Mouse (Mus musculus) hindbrain, embryonic 16.5 days (tissue): ENCODE measurements around the gene Mgrn1. TPM values are rescaled to one million over a fixed set of nuclear protein-coding genes. Genes with fewer than 3 reads are reported as not detected.

Experiments
- ATAC-seq: fragments of 200-750 bp; cut with Nextera tagmentation; 2 replicates; pipeline ENCODE4 v1.8.0; 2017; ENCODE audit warnings: moderate TSS enrichment, moderate library complexity
- H3K27ac ChIP-seq: fragments of 300-500 bp; sonication (generic); 2 replicates; pipeline ENCODE4 v1.5.1; 2014; ENCODE audit warnings: low read depth, mild to moderate bottlenecking, control low read depth, low read length, moderate library complexity
- H3K27me3 ChIP-seq: fragments of 300-500 bp; sonication (generic); replicated peaks from 2 replicates; pipeline ENCODE4 v1.6.1; 2014; ENCODE audit warnings: low read length; ENCODE audit not compliant: control insufficient read depth, insufficient read depth
- H3K36me3 ChIP-seq: fragments of 300-500 bp; sonication (generic); 2 replicates; pipeline ENCODE4 v1.6.1; 2014; ENCODE audit warnings: mild to moderate bottlenecking, low read length, moderate library complexity, mixed read lengths; ENCODE audit not compliant: control insufficient read depth, insufficient read depth
- H3K4me1 ChIP-seq: fragments of 300-500 bp; sonication (generic); 2 replicates; pipeline ENCODE4 v1.6.1; 2014; ENCODE audit warnings: low read depth, low read length; ENCODE audit not compliant: control insufficient read depth, insufficient read depth
- H3K4me2 ChIP-seq: fragments of 300-500 bp; sonication (generic); 2 replicates; pipeline ENCODE4 v1.6.1; 2014; ENCODE audit warnings: mild to moderate bottlenecking, low read length, control low read depth, moderate library complexity
- H3K4me3 ChIP-seq: fragments of 300-500 bp; sonication (generic); 2 replicates; pipeline ENCODE4 v1.5.1; 2014; ENCODE audit warnings: mild to moderate bottlenecking, low read length, control low read depth, moderate library complexity
- H3K9ac ChIP-seq: fragments of 300-500 bp; sonication (generic); 2 replicates; pipeline ENCODE4 v1.6.1; 2014; ENCODE audit warnings: low read depth, mild to moderate bottlenecking, control low read depth, low read length, moderate library complexity
- H3K9me3 ChIP-seq: fragments of 300-500 bp; sonication (generic); 2 replicates; pipeline ENCODE4 v1.6.1; 2014; ENCODE audit warnings: mild to moderate bottlenecking, low read length, moderate library complexity; ENCODE audit not compliant: control insufficient read depth
- WGBS: fragments of 180-500 bp; shearing (Covaris S2); extraction: QIAGEN DNeasy Blood & Tissue Kit; methylation state at CpG from one replicate; pipeline ENCODE4 v1.1.7; 2014; 5-methylcytosine and 5-hydroxymethylcytosine counted together
- polyA plus RNA-seq: library from polyadenylated mRNA; unstranded; fragments of >200 nt; fragmentation: Nextera tagmentation; extraction: Ambion mirVana; gene quantifications from 2 replicates; pipeline ENCODE4 v1.2.1, GENCODE M21; 2015

The Mgrn1 gene
- 133 and 140 TPM in 2 replicates for polyA plus RNA-seq

GRCm38 (mm10) chr16:4885760-4886689, at the start of gene Mgrn1:
Gene Mgrn1, plus strand, starts transcription at chr16:4886249.
- ATAC-seq: peak; percentile 89
- peak within 1 kb of the TSS; percentile 91 for H3K27ac ChIP-seq
- no peaks in the 10 kb centered on the region for H3K9me3 ChIP-seq
- peak within 1 kb of the TSS; percentile 91 for H3K4me2 ChIP-seq
- H3K9ac ChIP-seq: peak within 1 kb of the TSS; percentile 83
- WGBS: under 1% methylated on average over 54 of the region's 74 CpGs
- H3K4me1 ChIP-seq: peaks cover 33% of the 10 kb centered on the region
- peak within 1 kb of the TSS; percentile 68 for H3K4me3 ChIP-seq
- no peaks in the 10 kb centered on the region for H3K36me3 ChIP-seq
- no peaks in the 10 kb centered on the region for H3K27me3 ChIP-seq

DNA sequence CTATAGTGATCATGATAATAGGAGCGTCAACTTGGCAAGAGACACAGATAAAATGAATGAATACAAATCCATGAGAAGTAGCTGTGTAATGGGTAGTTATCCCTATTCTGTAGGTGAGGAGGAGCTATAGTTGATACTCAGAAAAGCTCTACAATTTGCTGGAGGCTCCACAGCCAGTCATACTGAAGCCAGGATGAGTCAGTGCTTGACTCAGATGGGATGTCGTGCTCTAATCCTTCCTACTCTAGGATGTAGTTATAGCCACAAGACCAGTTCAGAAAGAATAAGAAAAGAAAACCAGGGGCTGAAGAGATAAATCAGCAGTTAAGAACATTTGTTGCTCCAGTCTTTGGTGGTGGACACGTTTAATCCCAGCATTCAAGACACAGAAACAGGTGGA, 48.4 kb upstream of the Mgrn1 start:
- Histone ChIP-seq H3K27ac (no peak overlapping the region), H3K36me3 (no peaks in the 10 kb centered on the region), H3K9ac (no peak overlapping the region), H3K4me1 (no peaks in the 10 kb centered on the region), H3K4me2 (no peak overlapping the region), H3K27me3 (no peaks in the 10 kb centered on the region), H3K4me3 (no peak overlapping the region), H3K9me3 (no peaks in the 10 kb centered on the region)
- 84% methylated on average over 3 of the region's 3 CpGs for WGBS
- ATAC-seq: no peak

DNA sequence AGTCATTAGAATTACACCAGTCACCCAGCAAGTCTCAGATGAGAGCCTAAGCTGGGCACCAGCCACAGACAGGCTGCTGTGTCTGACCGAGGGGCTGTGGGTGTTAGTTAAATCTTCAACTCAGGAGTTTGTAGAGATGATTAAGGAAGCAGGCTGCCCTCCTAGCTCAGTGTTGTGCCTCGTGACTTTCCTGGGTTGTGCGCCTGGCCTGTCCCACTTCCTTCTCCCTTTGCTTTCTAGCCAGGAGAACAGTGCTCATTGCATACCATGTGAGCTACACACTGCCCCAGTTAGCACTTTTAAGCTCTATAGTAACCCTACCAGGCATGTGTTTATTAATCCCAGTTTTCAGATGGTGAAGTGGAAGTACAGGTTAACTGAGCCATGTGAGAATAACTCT, 46.5 kb upstream of the Mgrn1 start:
- no peaks in the 10 kb centered on the region for H3K36me3 ChIP-seq
- no peak overlapping the region for H3K9ac ChIP-seq
- 88% methylated on average over 3 of the region's 3 CpGs for WGBS
- ATAC-seq: no peak
- no peaks in the 10 kb centered on the region for H3K9me3 ChIP-seq
- H3K4me2 ChIP-seq: no peak overlapping the region
- no peak overlapping the region for H3K27ac ChIP-seq
- no peak overlapping the region for H3K4me3 ChIP-seq
- no peaks in the 10 kb centered on the region for H3K27me3 ChIP-seq
- no peaks in the 10 kb centered on the region for H3K4me1 ChIP-seq

GRCm38 (mm10) chr16:4840231-4840630, 45.8 kb upstream of the Mgrn1 start:
- no peak overlapping the region for H3K4me3 ChIP-seq
- H3K9ac ChIP-seq: no peak overlapping the region
- H3K9me3 ChIP-seq: no peaks in the 10 kb centered on the region
- H3K27me3 ChIP-seq: no peaks in the 10 kb centered on the region
- ATAC-seq: no peak
- WGBS: 87% methylated on average over 8 of the region's 8 CpGs
- H3K4me1 ChIP-seq: no peaks in the 10 kb centered on the region
- H3K36me3 ChIP-seq: no peaks in the 10 kb centered on the region
- H3K4me2 ChIP-seq: no peak overlapping the region
- H3K27ac ChIP-seq: no peak overlapping the region

GRCm38 (mm10) chr16:4847041-4847440, 39.0 kb upstream of the Mgrn1 start:
- H3K9ac ChIP-seq: no peak overlapping the region
- no peaks in the 10 kb centered on the region for H3K9me3 ChIP-seq
- ATAC-seq: no peak
- H3K27me3 ChIP-seq: no peaks in the 10 kb centered on the region
- no peaks in the 10 kb centered on the region for H3K4me1 ChIP-seq
- no peaks in the 10 kb centered on the region for H3K36me3 ChIP-seq
- no peak overlapping the region for H3K4me3 ChIP-seq
- 75% methylated on average over 3 of the region's 3 CpGs for WGBS
- H3K4me2 ChIP-seq: no peak overlapping the region
- H3K27ac ChIP-seq: no peak overlapping the region

DNA sequence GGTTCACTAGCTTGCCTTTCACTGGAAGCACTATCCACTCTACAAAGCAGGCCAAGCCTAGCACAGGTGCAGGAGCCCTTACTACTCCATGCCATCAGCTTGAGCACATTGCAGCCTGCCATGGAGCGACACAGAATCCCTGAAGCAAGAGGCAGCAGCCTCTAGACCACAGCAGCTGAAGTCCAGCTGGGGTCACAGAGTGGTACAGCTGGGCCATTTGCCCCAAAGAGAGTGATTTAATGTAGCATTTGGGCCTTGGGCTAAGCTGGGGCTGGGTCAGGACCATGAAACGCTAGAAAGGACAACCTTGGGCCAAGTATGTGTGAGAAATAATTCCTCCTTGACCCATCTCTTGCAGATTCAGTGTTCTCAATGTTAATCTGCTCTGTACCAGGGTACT, 38.0 kb upstream of the Mgrn1 start:
- H3K27me3 ChIP-seq: no peaks in the 10 kb centered on the region
- no peak overlapping the region for H3K4me2 ChIP-seq
- no peaks in the 10 kb centered on the region for H3K4me1 ChIP-seq
- no peak overlapping the region for H3K9ac ChIP-seq
- no peaks in the 10 kb centered on the region for H3K9me3 ChIP-seq
- ATAC-seq: no peak
- H3K36me3 ChIP-seq: no peaks in the 10 kb centered on the region
- H3K4me3 ChIP-seq: no peak overlapping the region
- WGBS: 94% methylated on average over 2 of the region's 2 CpGs
- H3K27ac ChIP-seq: no peak overlapping the region

DNA sequence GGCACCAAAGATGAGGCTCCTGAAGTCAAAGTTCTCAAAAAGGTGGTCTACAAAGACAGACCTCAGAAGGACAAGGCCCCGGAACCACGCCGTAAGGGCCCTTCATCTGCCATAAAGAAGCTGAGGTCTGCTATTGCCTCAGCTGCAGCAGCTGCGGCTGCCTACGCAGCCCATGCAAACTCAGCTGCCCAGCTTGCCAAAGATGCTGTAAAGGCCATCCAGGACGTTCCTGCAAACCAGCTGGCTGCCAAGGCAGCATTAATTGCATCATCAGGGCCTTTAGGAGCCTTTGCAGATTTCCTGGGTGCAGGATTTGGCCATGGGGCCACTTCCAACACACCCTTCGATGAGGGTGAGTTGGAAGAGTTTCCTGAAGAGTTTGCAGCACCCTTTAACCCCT, 35.7 kb upstream of the Mgrn1 start:
- H3K36me3 ChIP-seq: no peaks in the 10 kb centered on the region
- H3K27ac ChIP-seq: no peak overlapping the region
- H3K4me1 ChIP-seq: no peaks in the 10 kb centered on the region
- no peaks in the 10 kb centered on the region for H3K9me3 ChIP-seq
- no peak for ATAC-seq
- no peak overlapping the region for H3K4me2 ChIP-seq
- no peaks in the 10 kb centered on the region for H3K27me3 ChIP-seq
- WGBS: 76% methylated on average over 7 of the region's 7 CpGs
- H3K4me3 ChIP-seq: no peak overlapping the region
- no peak overlapping the region for H3K9ac ChIP-seq

DNA sequence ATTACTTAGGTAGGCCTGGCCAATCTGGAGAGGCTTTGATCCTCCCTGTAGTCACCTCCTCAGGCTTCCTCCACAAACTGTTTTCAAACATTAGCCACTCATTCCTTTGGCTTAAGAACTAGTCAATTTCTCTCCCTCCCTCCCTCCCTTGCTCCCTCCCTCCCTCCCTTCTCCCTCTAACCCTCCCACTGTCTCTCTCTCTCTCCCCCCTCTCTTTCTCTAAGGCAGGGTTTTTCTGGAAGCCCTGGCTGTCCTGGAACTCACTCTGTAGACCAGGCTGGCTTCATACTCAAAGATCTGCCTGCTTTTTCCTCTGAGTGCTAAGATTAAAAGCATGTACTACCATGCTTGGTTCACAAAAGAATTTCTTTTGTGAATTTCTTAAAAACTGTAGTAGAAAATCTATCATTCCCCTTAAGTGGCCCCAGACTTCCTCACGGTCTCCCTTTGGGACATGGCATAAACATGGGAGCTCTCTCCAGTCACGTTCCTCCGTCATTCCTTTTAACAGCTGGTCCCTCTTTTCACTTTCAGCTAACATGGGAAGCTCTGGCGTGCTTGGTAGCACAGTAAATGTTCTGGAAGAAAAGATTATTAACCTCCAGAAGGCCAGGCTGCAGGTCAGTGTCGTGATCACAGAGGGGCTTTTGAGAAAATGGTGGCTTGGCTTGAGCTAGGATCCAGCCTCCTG, 35.0 kb upstream of the Mgrn1 start:
- no peak overlapping the region for H3K4me2 ChIP-seq
- H3K36me3 ChIP-seq: no peaks in the 10 kb centered on the region
- no peaks in the 10 kb centered on the region for H3K9me3 ChIP-seq
- no peak overlapping the region for H3K9ac ChIP-seq
- H3K4me1 ChIP-seq: no peaks in the 10 kb centered on the region
- 61% methylated on average over 5 of the region's 5 CpGs for WGBS
- H3K27ac ChIP-seq: no peak overlapping the region
- ATAC-seq: no peak
- no peak overlapping the region for H3K4me3 ChIP-seq
- no peaks in the 10 kb centered on the region for H3K27me3 ChIP-seq

DNA sequence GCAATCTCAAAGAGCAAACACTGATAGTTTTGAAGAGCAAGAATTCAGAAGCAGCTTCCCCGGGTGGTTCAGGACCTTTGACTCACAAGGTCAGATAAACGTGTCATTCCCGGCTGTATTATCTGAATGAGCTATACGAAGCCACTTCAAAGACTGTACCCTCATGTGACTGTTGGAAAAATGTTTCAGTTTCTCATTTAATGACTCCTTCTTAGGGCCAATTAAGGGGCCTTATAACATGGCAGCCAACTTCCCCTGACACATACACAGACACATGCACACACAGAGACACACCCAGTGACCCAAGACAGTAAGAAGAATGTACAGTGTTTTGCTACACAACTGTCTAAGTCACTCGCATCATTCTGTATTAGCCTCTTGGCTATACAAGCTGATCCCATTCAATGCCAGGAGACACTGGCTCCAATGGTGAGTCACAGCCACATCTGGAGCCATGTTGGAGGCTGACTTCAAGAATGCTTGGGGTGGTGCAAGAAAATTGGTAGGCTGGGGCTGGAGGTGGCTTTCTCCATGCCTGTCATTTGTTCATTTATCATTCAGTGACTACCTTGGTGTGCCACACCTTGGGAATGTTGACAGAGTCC, 30.9 kb upstream of the Mgrn1 start:
- 74% methylated on average over 5 of the region's 5 CpGs for WGBS
- Histone ChIP-seq H3K27me3 (no peaks in the 10 kb centered on the region), H3K4me3 (no peak overlapping the region)

More for the DNA sequence above, 30.9 kb upstream of the Mgrn1 start:
- ATAC-seq: no peak
- Histone ChIP-seq H3K4me1 (no peaks in the 10 kb centered on the region), H3K36me3 (no peaks in the 10 kb centered on the region), H3K4me2 (no peak overlapping the region), H3K9ac (no peak overlapping the region), H3K9me3 (no peaks in the 10 kb centered on the region), H3K27ac (no peak overlapping the region)
